Mouse (Mus musculus) intestine, embryonic 14.5 days (tissue): ENCODE measurements around the gene Arfip2. TPM values are rescaled to one million over a fixed set of nuclear protein-coding genes. Genes with fewer than 3 reads are reported as not detected.

Experiments
- ATAC-seq: fragments of 200-750 bp; cut with Nextera tagmentation; replicated peaks from 2 replicates; pipeline ENCODE4 v1.8.0; 2017; ENCODE audit warnings: low read depth, moderate number of reproducible peaks, moderate TSS enrichment, moderate library complexity; ENCODE audit not compliant: low FRiP score, low TSS enrichment
- DNase-seq: peaks from one replicate; pipeline ENCODE4 v3.0.0-alpha.2; 2018; ENCODE audit warnings: low spot score
- H3K27ac ChIP-seq: fragments of 300-500 bp; sonication (generic); 2 replicates; pipeline ENCODE4 v1.5.1; 2014; ENCODE audit warnings: low read depth, mild to moderate bottlenecking, control low read depth
- H3K27me3 ChIP-seq: fragments of 300-500 bp; sonication (generic); replicated peaks from 2 replicates; pipeline ENCODE4 v1.6.1; 2014; ENCODE audit warnings: low read length, control low read depth; ENCODE audit not compliant: control insufficient read depth, insufficient read depth
- H3K36me3 ChIP-seq: fragments of 300-500 bp; sonication (generic); 2 replicates; pipeline ENCODE4 v1.6.1; 2014; ENCODE audit warnings: low read length, control low read depth; ENCODE audit not compliant: control insufficient read depth, insufficient read depth
- H3K4me1 ChIP-seq: fragments of 300-500 bp; sonication (generic); replicated peaks from 2 replicates; pipeline ENCODE4 v1.6.1; 2014; ENCODE audit warnings: low read length, control low read depth, mixed read lengths; ENCODE audit not compliant: control insufficient read depth, insufficient read depth
- H3K4me2 ChIP-seq: fragments of 300-500 bp; sonication (generic); 2 replicates; pipeline ENCODE4 v1.6.1; 2014; ENCODE audit warnings: low read length
- H3K4me3 ChIP-seq: fragments of 300-500 bp; sonication (generic); 2 replicates; pipeline ENCODE4 v1.5.1; 2014; ENCODE audit warnings: low read depth, low read length, control low read depth, mixed read lengths
- H3K9ac ChIP-seq: fragments of 300-500 bp; sonication (generic); 2 replicates; pipeline ENCODE4 v1.6.1; 2014; ENCODE audit warnings: mild to moderate bottlenecking, low read length
- H3K9me3 ChIP-seq: fragments of 300-500 bp; sonication (generic); 2 replicates; pipeline ENCODE4 v1.6.1; 2016; ENCODE audit warnings: low read length, control low read depth; ENCODE audit not compliant: control insufficient read depth
- WGBS: fragments of 180-500 bp; shearing (Covaris S2); extraction: QIAGEN DNeasy Blood & Tissue Kit; methylation state at CpG from one replicate; pipeline ENCODE4 v1.1.7; 2014; 5-methylcytosine and 5-hydroxymethylcytosine counted together
- polyA plus RNA-seq: library from polyadenylated mRNA; unstranded; fragments of >200 nt; fragmentation: Nextera tagmentation; extraction: Ambion mirVana; gene quantifications from 2 replicates; pipeline ENCODE4 v1.2.1, GENCODE M21; 2014

Gene Arfip2
- polyA plus RNA-seq, 1 experiment from 2014 or later, result 89.7 TPM

- Histone ChIP-seq H3K27ac (no peak overlapping the region), H3K27me3 (no peaks in the 10 kb centered on the region), H3K9ac (no peak overlapping the region), H3K4me3 (no peak overlapping the region), H3K9me3 (no peaks in the 10 kb centered on the region), H3K36me3 (no peaks in the 10 kb centered on the region), H3K4me1 (no peaks in the 10 kb centered on the region), H3K4me2 (no peak overlapping the region)
- WGBS, result 29% methylated on average over 7 of the region's 7 CpGs
- DNase-seq (no peak), ATAC-seq (0 out of 2 replicates have a peak, but pooled peaks have one; percentile 50)
Measured at GRCm38 (mm10) chr7:105590097-105590496, 50.1 kb downstream of the Arfip2 start.

- no peaks in the 10 kb centered on the region for H3K27me3 ChIP-seq
- H3K4me1 ChIP-seq, result no peaks in the 10 kb centered on the region
- H3K4me2 ChIP-seq, result no peak overlapping the region
- no peak overlapping the region for H3K9ac ChIP-seq
- H3K27ac ChIP-seq, result no peak overlapping the region
- 61% methylated on average over 9 of the region's 9 CpGs for WGBS
- no peak overlapping the region for H3K4me3 ChIP-seq
- DNase-seq, result no peak
- no peaks in the 10 kb centered on the region for H3K36me3 ChIP-seq
- no peak for ATAC-seq
- no peaks in the 10 kb centered on the region for H3K9me3 ChIP-seq
Measured at GRCm38 (mm10) chr7:105588325-105588912, 51.8 kb downstream of the Arfip2 start.

Other genes starting within 250 kb of the Arfip2 start
- gene Fam160a2, start 240.4 kb downstream of the Arfip2 start, polyA plus RNA-seq, result 41.7 and 45.6 TPM in 2 replicates
- not detected in 2 replicates for gene Cnga4, start 235.8 kb downstream of the Arfip2 start, polyA plus RNA-seq
- 0.11 and 0.34 TPM in 2 replicates for gene Cckbr, start 214.7 kb downstream of the Arfip2 start, polyA plus RNA-seq
- gene Cavin3, start 158.1 kb downstream of the Arfip2 start, polyA plus RNA-seq, result 96.0 and 96.7 TPM in 2 replicates
- gene Smpd1, start 86.1 kb downstream of the Arfip2 start, polyA plus RNA-seq, result 36.1 and 37.5 TPM in 2 replicates
- 45.1 and 46.3 TPM in 2 replicates for gene Apbb1, start 58.8 kb downstream of the Arfip2 start, polyA plus RNA-seq
- gene Hpx, start 40.3 kb downstream of the Arfip2 start, polyA plus RNA-seq, result 0.46 and 0.65 TPM in 2 replicates
- 25.0 and 27.2 TPM in 2 replicates for gene Trim3, start 6.8 kb downstream of the Arfip2 start, polyA plus RNA-seq
- gene Timm10b, start 360 bp downstream of the Arfip2 start, polyA plus RNA-seq, result 213 and 215 TPM in 2 replicates
- 35.5 and 48.9 TPM in 2 replicates for gene Gm45799, start 136 bp upstream of the Arfip2 start, polyA plus RNA-seq
- 1.8 and 2.0 TPM in 2 replicates for gene Dnhd1, start 10.4 kb upstream of the Arfip2 start, polyA plus RNA-seq
- 353 and 396 TPM in 2 replicates for gene Ilk, start 96.2 kb upstream of the Arfip2 start, polyA plus RNA-seq
- 36.7 and 41.8 TPM in 2 replicates for gene Rrp8, start 97.0 kb upstream of the Arfip2 start, polyA plus RNA-seq
- gene Taf10, start 103.9 kb upstream of the Arfip2 start, polyA plus RNA-seq, result 163 and 185 TPM in 2 replicates
- gene Tpp1, start 111.8 kb upstream of the Arfip2 start, polyA plus RNA-seq, result 74.1 and 85.8 TPM in 2 replicates
- gene Dchs1, start 147.2 kb upstream of the Arfip2 start, polyA plus RNA-seq, result 17.5 and 18.7 TPM in 2 replicates
- 379 and 393 TPM in 2 replicates for gene Mrpl17, start 170.7 kb upstream of the Arfip2 start, polyA plus RNA-seq